Mouse (Mus musculus) intestine, embryonic 14.5 days (tissue): ENCODE results near the gene Vsx2. TPM values are rescaled to one million over a fixed set of nuclear protein-coding genes. Genes with fewer than 3 reads are reported as not detected.
"Not testable (repeated sequence)": the region's sequence is repeated elsewhere in the genome, so short reads cannot be mapped to it uniquely, and the experiment has no call there.

ENCODE experiments used
- ATAC-seq: fragments of 200-750 bp; cut with Nextera tagmentation; replicated peaks from 2 replicates; pipeline ENCODE4 v1.8.0; 2017; ENCODE audit warnings: low read depth, moderate number of reproducible peaks, moderate TSS enrichment, moderate library complexity; ENCODE audit not compliant: low FRiP score, low TSS enrichment
- DNase-seq: peaks from one replicate; pipeline ENCODE4 v3.0.0-alpha.2; 2018; ENCODE audit warnings: low spot score
- H3K27ac ChIP-seq: fragments of 300-500 bp; sonication (generic); 2 replicates; pipeline ENCODE4 v1.5.1; 2014; ENCODE audit warnings: low read depth, mild to moderate bottlenecking, control low read depth
- H3K27me3 ChIP-seq: fragments of 300-500 bp; sonication (generic); replicated peaks from 2 replicates; pipeline ENCODE4 v1.6.1; 2014; ENCODE audit warnings: low read length, control low read depth; ENCODE audit not compliant: control insufficient read depth, insufficient read depth
- H3K36me3 ChIP-seq: fragments of 300-500 bp; sonication (generic); 2 replicates; pipeline ENCODE4 v1.6.1; 2014; ENCODE audit warnings: low read length, control low read depth; ENCODE audit not compliant: control insufficient read depth, insufficient read depth
- H3K4me1 ChIP-seq: fragments of 300-500 bp; sonication (generic); replicated peaks from 2 replicates; pipeline ENCODE4 v1.6.1; 2014; ENCODE audit warnings: low read length, control low read depth, mixed read lengths; ENCODE audit not compliant: control insufficient read depth, insufficient read depth
- H3K4me2 ChIP-seq: fragments of 300-500 bp; sonication (generic); 2 replicates; pipeline ENCODE4 v1.6.1; 2014; ENCODE audit warnings: low read length
- H3K4me3 ChIP-seq: fragments of 300-500 bp; sonication (generic); 2 replicates; pipeline ENCODE4 v1.5.1; 2014; ENCODE audit warnings: low read depth, low read length, control low read depth, mixed read lengths
- H3K9ac ChIP-seq: fragments of 300-500 bp; sonication (generic); 2 replicates; pipeline ENCODE4 v1.6.1; 2014; ENCODE audit warnings: mild to moderate bottlenecking, low read length
- H3K9me3 ChIP-seq: fragments of 300-500 bp; sonication (generic); 2 replicates; pipeline ENCODE4 v1.6.1; 2016; ENCODE audit warnings: low read length, control low read depth; ENCODE audit not compliant: control insufficient read depth
- WGBS: fragments of 180-500 bp; shearing (Covaris S2); extraction: QIAGEN DNeasy Blood & Tissue Kit; methylation state at CpG from one replicate; pipeline ENCODE4 v1.1.7; 2014; 5-methylcytosine and 5-hydroxymethylcytosine counted together
- polyA plus RNA-seq: library from polyadenylated mRNA; unstranded; fragments of >200 nt; fragmentation: Nextera tagmentation; extraction: Ambion mirVana; gene quantifications from 2 replicates; pipeline ENCODE4 v1.2.1, GENCODE M21; 2014

Gene Vsx2
- polyA plus RNA-seq, 1 experiment from 2014 or later = not detected

- Histone ChIP-seq H3K4me2 (no peak overlapping the region), H3K9ac (no peak overlapping the region), H3K27ac (no peak overlapping the region), H3K9me3 (no peaks in the 10 kb centered on the region), H3K27me3 (no peaks in the 10 kb centered on the region), H3K4me3 (no peak overlapping the region), H3K4me1 (no peaks in the 10 kb centered on the region), H3K36me3 (peaks cover 15% of the 10 kb centered on the region)
- ATAC-seq (no peak), DNase-seq (no peak)
- WGBS = 81% methylated on average over 7 of the region's 7 CpGs
These were observed 35.7 kb upstream of the Vsx2 start for GRCm38 (mm10) chr12:84533706-84534486.

DNA sequence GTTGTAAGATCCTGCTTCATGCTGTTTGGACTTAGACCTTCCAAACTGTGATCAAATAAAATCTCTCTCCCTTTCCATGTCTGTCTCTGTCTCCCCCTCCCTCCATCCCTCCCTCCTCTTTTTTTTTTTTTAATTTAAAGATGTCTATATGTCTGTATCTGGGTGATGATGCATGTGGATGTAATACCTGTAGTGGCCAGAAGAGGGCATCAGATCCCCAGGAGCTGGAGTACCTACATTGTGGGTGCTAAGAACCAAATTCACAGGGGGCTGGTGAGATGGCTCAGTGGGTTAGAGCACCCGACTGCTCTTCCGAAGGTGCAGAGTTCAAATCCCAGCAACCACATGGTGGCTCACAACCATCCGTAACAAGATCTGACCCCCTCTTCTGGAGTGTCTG is 30.0 kb upstream of the Vsx2 start:
- H3K9me3 ChIP-seq, H3K27me3 ChIP-seq, H3K36me3 ChIP-seq, H3K9ac ChIP-seq, H3K4me3 ChIP-seq, H3K4me1 ChIP-seq, H3K27ac ChIP-seq, DNase-seq, ATAC-seq, H3K4me2 ChIP-seq: not testable (repeated sequence)
- WGBS = 86% methylated on average over 2 of the region's 3 CpGs

DNA sequence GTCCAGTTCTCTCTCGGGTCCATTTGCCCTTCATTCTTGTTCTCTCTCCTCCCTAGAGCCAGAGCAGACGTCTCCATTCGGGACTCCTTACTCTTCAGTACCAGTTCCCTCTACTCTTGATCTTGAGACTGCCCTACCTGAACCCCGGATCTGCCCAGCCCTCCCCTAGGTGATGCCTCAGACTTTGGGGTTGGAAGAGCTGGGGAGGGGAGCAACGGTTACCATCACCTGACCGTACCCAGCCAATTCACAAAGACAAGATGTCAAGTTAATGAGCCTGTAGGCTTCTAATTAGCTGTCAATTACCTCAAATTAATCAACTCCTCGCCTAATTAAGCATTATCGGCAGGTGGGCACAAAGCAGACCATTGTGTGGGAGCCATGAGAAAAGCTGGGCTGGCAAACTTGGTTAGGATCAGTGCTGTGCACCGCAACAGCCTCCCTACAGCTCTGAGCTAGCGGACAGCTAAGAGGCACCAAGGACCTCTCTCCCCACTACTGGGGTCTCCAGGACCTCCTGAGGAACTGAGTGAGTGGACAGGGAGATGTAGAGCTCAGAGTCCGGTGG is 28.1 kb upstream of the Vsx2 start:
- Histone ChIP-seq H3K27me3 (no peaks in the 10 kb centered on the region), H3K4me1 (no peaks in the 10 kb centered on the region), H3K4me2 (no peak overlapping the region), H3K36me3 (no peaks in the 10 kb centered on the region), H3K9me3 (no peaks in the 10 kb centered on the region), H3K9ac (no peak overlapping the region), H3K4me3 (no peak overlapping the region), H3K27ac (no peak overlapping the region)
- 82% methylated on average over 11 of the region's 11 CpGs for WGBS
- DNase-seq = no peak
- no peak for ATAC-seq

DNA sequence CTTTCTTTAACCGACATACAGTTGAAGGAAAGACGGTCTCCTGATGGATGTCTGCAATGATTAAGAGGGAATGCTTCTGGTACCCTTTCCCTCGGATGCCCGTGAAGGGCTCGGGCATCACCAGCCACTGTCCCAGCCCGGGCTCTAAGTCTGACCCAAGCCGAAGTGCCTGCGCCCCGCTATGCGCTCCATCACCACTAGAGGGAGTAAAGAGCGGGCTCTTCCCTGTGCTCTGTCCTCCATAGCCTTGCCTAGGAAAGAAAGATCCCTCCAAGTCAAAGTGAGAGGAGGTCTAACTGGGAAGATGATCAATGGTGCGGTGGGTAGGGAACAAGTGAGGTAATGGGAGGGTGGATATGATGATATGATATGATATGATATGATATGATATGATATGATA is 23.5 kb upstream of the Vsx2 start:
- Histone ChIP-seq H3K36me3 (no peaks in the 10 kb centered on the region), H3K9me3 (no peaks in the 10 kb centered on the region), H3K9ac (no peak overlapping the region), H3K4me1 (no peaks in the 10 kb centered on the region), H3K4me3 (no peak overlapping the region), H3K4me2 (no peak overlapping the region), H3K27ac (no peak overlapping the region), H3K27me3 (no peaks in the 10 kb centered on the region)
- DNase-seq (peak; percentile 91), ATAC-seq (0 out of 2 replicates have a peak, but pooled peaks have one; percentile 29)
- 5% methylated on average over 12 of the region's 12 CpGs for WGBS

DNA sequence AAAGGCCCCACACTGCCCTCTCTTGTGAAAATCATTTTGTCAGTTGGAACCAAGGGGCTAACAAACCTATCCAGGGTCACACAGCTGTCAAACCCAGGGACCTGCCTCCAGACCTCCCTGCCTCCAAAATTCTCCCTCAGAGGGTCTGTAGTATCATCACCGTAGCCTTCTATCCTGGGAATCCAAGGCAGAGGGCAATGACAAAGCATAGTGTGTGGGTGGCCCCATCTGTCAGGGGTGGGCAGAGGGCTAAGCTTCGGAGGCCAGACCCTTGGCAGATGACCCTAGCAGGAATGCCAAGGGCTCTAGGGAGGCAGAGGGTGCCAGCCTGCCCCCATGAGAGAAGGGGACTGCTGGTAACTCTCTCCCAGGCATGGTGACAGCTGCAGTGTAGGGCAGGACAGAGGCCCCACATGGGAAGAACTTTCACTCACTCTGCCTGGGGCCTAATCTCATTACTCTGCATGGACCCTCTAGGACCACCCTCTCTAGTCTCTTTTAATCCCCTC is 22.9 kb upstream of the Vsx2 start:
- H3K36me3 ChIP-seq = no peaks in the 10 kb centered on the region
- WGBS = 61% methylated on average over 2 of the region's 2 CpGs
- no peak overlapping the region for H3K9ac ChIP-seq
- H3K4me2 ChIP-seq = no peak overlapping the region
- no peak overlapping the region for H3K27ac ChIP-seq
- H3K4me1 ChIP-seq = no peaks in the 10 kb centered on the region
- no peaks in the 10 kb centered on the region for H3K27me3 ChIP-seq
- H3K9me3 ChIP-seq = no peaks in the 10 kb centered on the region
- ATAC-seq (no peak), DNase-seq (no peak)
- no peak overlapping the region for H3K4me3 ChIP-seq

DNA sequence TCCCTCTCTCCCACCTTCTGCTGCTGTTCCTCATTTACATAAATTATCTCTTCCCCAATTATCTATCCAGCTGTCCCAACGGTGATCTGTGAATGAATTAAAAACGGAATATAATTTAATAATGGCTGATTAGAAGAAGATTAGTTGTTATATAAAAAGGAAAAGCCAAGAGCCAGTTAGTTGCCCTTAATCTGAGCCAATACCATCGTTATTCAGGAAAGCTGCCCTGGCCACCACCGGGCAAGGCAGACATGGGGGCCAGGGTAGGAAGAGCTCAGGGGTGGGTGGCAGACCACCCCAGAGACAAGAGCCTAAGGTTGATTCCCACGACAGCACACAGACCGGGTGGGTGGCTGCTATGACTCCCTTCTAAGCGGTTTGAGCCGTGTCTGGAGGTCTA is 21.3 kb upstream of the Vsx2 start:
- WGBS = 55% methylated on average over 8 of the region's 8 CpGs
- Histone ChIP-seq H3K4me1 (no peaks in the 10 kb centered on the region), H3K27ac (no peak overlapping the region), H3K4me2 (no peak overlapping the region), H3K9me3 (no peaks in the 10 kb centered on the region), H3K4me3 (no peak overlapping the region), H3K9ac (no peak overlapping the region), H3K27me3 (no peaks in the 10 kb centered on the region), H3K36me3 (no peaks in the 10 kb centered on the region)
- ATAC-seq (no peak), DNase-seq (no peak)

DNA sequence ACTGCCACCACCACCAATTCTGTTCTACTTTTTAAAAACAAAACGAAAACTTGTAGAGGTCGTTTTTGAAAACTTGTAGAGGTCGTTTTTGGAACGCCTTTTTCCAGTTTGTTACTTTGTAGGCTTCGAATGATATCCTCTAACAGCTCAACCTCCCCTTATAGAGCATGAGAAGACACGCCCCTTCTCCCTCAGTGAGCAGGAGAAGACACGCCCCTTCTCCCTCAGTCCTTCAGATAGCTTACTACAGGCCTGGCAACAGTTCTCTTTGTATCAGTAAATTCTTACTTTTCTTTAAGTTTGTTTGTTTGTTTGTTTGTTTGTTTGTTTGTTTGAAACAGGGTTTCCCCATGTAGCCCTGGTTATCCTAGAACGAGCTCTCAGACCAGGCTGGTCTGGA is 14.3 kb upstream of the Vsx2 start:
- ATAC-seq (no peak), DNase-seq (no peak)
- Histone ChIP-seq H3K9ac (no peak overlapping the region), H3K9me3 (no peaks in the 10 kb centered on the region; the same call in 1 of the 2 replicates), H3K4me1 (no peaks in the 10 kb centered on the region), H3K36me3 (no peaks in the 10 kb centered on the region), H3K4me3 (no peak overlapping the region), H3K27me3 (no peaks in the 10 kb centered on the region), H3K4me2 (no peak overlapping the region), H3K27ac (no peak overlapping the region)
- 58% methylated on average over 8 of the region's 8 CpGs for WGBS

- DNase-seq (no peak), ATAC-seq (no peak)
- Histone ChIP-seq H3K27me3 (peaks cover 1% of the 10 kb centered on the region), H3K4me3 (no peak overlapping the region), H3K9me3 (no peaks in the 10 kb centered on the region; the same call in 1 of the 2 replicates), H3K9ac (no peak overlapping the region), H3K4me1 (no peaks in the 10 kb centered on the region), H3K27ac (no peak overlapping the region), H3K4me2 (no peak overlapping the region), H3K36me3 (no peaks in the 10 kb centered on the region)
- WGBS = 54% methylated on average over 4 of the region's 4 CpGs
These were observed 7.0 kb upstream of the Vsx2 start for GRCm38 (mm10) chr12:84562558-84562957.

GRCm38 (mm10) chr12:84567576-84567975 is 2.0 kb upstream of the Vsx2 start:
- Histone ChIP-seq H3K4me2 (no peak overlapping the region), H3K9me3 (no peaks in the 10 kb centered on the region), H3K4me1 (no peaks in the 10 kb centered on the region), H3K27ac (no peak overlapping the region), H3K4me3 (no peak overlapping the region), H3K9ac (no peak overlapping the region), H3K27me3 (peaks cover 51% of the 10 kb centered on the region), H3K36me3 (no peaks in the 10 kb centered on the region)
- no peak for DNase-seq
- ATAC-seq = no peak
- WGBS = 71% methylated on average over 6 of the region's 6 CpGs
